Mouse (Mus musculus): ENCODE results near the gene Opa3. TPM values are rescaled to one million over a fixed set of nuclear protein-coding genes. Genes with fewer than 3 reads are reported as not detected.

The Opa3 gene
- total RNA-seq, 2 experiments from 2014 or later: 57.6 to 59.3 TPM

- intact Hi-C loops (cut with DNase I): loop anchor here (1.0 kb wide), 1 partner anchor 43 kb away; no protein-coding TSS in a partner anchor
- DNase-seq (ENCODE audit: low spot score): no peak
These were observed 72.6 kb downstream of the Opa3 start for GRCm38 (mm10) chr7:19300501-19301421.

DNA sequence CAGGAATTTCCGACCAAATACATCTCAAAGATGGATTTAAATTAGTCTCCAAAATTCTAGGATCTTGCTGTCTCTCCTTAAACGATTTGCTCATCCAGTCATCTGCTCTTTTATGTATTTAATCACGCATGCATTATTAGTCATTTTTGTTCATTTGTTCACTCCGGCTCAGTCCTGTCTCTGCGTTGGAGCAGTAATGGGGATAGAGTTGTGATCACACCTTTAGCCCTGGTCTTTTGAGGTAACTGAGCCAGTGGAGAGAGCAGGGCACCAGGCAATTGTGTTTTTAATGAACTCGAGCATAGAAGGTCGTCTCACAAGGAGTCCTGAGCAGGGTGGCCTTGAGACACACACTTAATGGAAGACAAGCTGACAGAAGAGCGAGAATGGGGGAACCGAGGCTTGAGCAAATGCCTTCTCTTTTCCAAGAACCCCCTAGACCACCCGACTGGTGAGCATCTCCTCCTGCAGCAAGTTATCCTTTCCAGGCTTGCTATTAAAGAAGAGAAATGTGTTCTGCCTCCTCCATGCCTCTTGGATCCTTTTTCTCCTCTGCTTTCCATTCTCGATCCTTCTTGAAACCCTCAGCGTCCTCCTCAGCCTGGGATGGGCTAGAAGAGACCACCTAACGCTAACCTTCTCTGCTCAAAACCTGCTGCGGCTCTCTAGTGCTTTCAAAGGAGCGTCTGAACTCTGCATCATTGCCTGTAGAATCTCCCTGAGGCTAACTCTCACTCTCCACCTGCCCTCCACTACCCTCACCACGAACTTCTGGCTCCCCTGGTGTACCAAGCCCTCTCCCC is 73.5 kb downstream of the Opa3 start:
- no peak for DNase-seq (ENCODE audit: low spot score)
- intact Hi-C loops (cut with DNase I): no loop called here

DNA sequence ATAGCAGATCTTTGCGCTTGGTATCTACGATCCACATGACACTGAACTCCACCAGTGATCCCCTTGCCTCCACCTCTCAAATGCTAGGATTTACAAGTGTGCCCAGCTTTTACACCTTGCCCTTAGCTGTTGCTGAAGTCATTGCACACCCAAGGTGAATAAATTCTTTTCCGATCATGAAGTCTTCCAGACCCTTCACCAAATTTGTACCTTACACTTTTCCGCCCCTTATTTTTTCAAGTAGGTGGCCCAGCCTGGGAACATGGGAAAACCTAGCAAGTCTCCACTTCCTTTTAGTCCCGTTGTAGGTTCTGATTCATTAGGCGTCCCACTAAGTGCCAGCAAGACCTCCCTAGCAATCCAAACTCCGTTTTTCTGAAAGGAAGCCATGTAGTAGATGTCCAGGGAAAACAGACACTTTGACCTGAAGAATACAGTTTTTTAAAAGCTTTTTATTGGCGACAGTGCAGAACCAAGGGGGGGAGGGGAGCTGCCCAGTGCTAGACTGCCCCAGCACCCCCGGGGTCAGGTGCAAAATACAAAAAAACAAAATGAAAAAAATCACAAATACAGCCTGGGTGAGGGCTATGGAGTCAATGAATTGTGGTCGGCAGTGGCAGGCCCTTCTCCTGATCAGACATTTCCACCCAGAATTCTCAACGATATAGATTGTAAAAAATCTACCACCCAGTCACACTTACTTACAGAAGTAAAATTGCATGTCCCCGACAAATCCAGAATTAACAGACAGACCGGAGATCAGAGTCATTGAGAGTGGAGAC is 74.3 kb downstream of the Opa3 start:
- no peak for DNase-seq (ENCODE audit: low spot score)
- intact Hi-C loops (cut with DNase I): no loop called here

DNA sequence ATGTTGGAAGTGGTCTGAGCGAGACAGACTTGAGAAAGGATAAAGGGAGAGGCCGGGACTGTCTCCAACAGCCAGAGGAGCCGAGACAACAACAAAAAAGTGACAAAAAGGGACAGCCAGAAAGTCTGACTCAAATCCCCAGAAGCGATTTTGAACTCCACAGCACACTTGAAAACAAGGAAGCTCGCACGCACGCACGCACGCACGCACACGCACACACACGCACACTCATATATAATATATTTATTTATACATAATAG is 74.8 kb downstream of the Opa3 start:
- no peak for DNase-seq (ENCODE audit: low spot score)
- intact Hi-C loops (cut with DNase I): no loop called here

- DNase-seq (ENCODE audit: low spot score): peak; percentile 52
- intact Hi-C loops (cut with DNase I): no loop called here
These were observed 75.6 kb downstream of the Opa3 start for GRCm38 (mm10) chr7:19303770-19304169.

- intact Hi-C loops (cut with DNase I): no loop called here
These were observed 76.6 kb downstream of the Opa3 start for GRCm38 (mm10) chr7:19304501-19305412.

DNA sequence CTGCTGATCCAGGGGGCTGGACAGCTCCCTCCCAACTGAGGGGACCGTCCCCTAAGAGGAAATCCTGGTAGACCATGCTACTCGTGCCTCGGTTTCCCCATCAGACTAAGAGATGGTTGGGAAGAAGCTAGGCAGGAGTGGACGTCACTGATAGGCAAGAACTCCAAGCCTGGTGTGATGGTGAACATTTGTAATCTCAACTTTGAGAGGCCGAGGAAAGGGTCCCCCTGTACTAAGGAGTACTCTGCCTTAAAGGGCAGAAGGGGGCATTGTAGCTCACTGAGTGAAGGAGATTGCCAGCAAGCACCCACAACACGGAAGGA is 77.2 kb downstream of the Opa3 start:
- intact Hi-C loops (cut with DNase I): no loop called here
- DNase-seq (ENCODE audit: low spot score): no peak

More at GRCm38 (mm10) chr7:19304501-19305412, 76.6 kb downstream of the Opa3 start:
- no peak for DNase-seq (ENCODE audit: low spot score)

Small RNA genes lying within 50 kb of the gene (microRNA-seq; reads per million reads assigned to microRNA genes)
- 420 reads per million, percentile 73 among the genes with 10 or more reads in this experiment for gene Mir330

Other genes starting within 250 kb of the Opa3 start
- not detected for gene Nanos2, start 240.9 kb upstream of the Opa3 start, total RNA-seq (2021)
- gene Mypop, start 237.1 kb upstream of the Opa3 start, total RNA-seq (2021): 1 to 10 TPM; 3.2 to 4.0 TPM
- 10 to 100 TPM; 20.2 to 23.6 TPM for gene Irf2bp1, start 224.3 kb upstream of the Opa3 start, total RNA-seq (2021)
- gene Foxa3, start 204.8 kb upstream of the Opa3 start, total RNA-seq (2021): not detected
- gene Sympk, start 204.0 kb upstream of the Opa3 start, total RNA-seq (2021): 10 to 100 TPM; 76.3 to 80.1 TPM
- not detected for gene Rsph6a, start 173.6 kb upstream of the Opa3 start, total RNA-seq (2021)
- 10 to 100 TPM; 43.9 to 45.4 TPM for gene Dmwd, start 152.1 kb upstream of the Opa3 start, total RNA-seq (2021)
- 100 to 1,000 TPM; 555 to 584 TPM for gene Dmpk, start 144.5 kb upstream of the Opa3 start, total RNA-seq (2021)
- 1 to 10 TPM; 8.6 to 9.8 TPM for gene Six5, start 133.7 kb upstream of the Opa3 start, total RNA-seq (2021)
- gene Gm4969, start 110.0 kb upstream of the Opa3 start, total RNA-seq (2021): not detected
- 1 to 10 TPM; 5.4 to 5.5 TPM for gene Fbxo46, start 108.5 kb upstream of the Opa3 start, total RNA-seq (2021)
- 1 to 10 TPM; 4.6 to 5.1 TPM for gene Qpctl, start 79.0 kb upstream of the Opa3 start, total RNA-seq (2021)
- 10 to 100 TPM; 67.8 to 71.0 TPM for gene Snrpd2, start 78.6 kb upstream of the Opa3 start, total RNA-seq (2021)
- gene Gipr, start 62.2 kb upstream of the Opa3 start, total RNA-seq (2021): under 1 TPM; 0.21 to 0.22 TPM
- 10 to 100 TPM; 37.1 to 37.8 TPM for gene Eml2, start 51.9 kb upstream of the Opa3 start, total RNA-seq (2021)
- 1 to 10 TPM; 8.6 to 9.4 TPM for gene Gpr4, start 15.8 kb upstream of the Opa3 start, total RNA-seq (2021)
- gene Vasp, start 43.5 kb downstream of the Opa3 start, total RNA-seq (2021): 10 to 100 TPM; 35.7 to 39.4 TPM
- not detected for gene Ppm1n, start 51.7 kb downstream of the Opa3 start, total RNA-seq (2021)
- 100 to 1,000 TPM; 124 to 136 TPM for gene Rtn2, start 54.3 kb downstream of the Opa3 start, total RNA-seq (2021)
- gene Fosb, start 81.7 kb downstream of the Opa3 start, total RNA-seq (2021): under 1 TPM; 0.59 to 0.81 TPM
- 10 to 100 TPM; 40.7 to 45.1 TPM for gene Ercc1, start 116.4 kb downstream of the Opa3 start, total RNA-seq (2021)
- gene Cd3eap, start 131.1 kb downstream of the Opa3 start, total RNA-seq (2021): 1 to 10 TPM; 9.1 to 9.7 TPM
- gene Ppp1r13l, start 131.4 kb downstream of the Opa3 start, total RNA-seq (2021): 10 to 100 TPM; 36.5 to 40.5 TPM
- 10 to 100 TPM; 10.8 to 12.6 TPM for gene Ercc2, start 153.7 kb downstream of the Opa3 start, total RNA-seq (2021)
- gene Klc3, start 175.8 kb downstream of the Opa3 start, total RNA-seq (2021): under 1 TPM; 0.23 to 0.31 TPM
- gene Ckm, start 176.4 kb downstream of the Opa3 start, total RNA-seq (2021): 1,000 to 10,000 TPM; 4,463 to 5,048 TPM
- 10 to 100 TPM; 22.3 to 24.3 TPM for gene Mark4, start 230.5 kb downstream of the Opa3 start, total RNA-seq (2021)
- gene Exoc3l2, start 235.0 kb downstream of the Opa3 start, total RNA-seq (2021): 1 to 10 TPM; 1.2 to 1.3 TPM

Data from heart, postnatal 25 days (tissue).